Mouse (Mus musculus): ENCODE results near the gene Bzw1. TPM values are rescaled to one million over a fixed set of nuclear protein-coding genes. Genes with fewer than 3 reads are reported as not detected.
A peak's percentile ranks its signal among the peaks of the same experiment; 100 is the strongest.

Gene Bzw1
- polyA plus RNA-seq, 1 experiment from 2014 or later, result 201 TPM

DNA sequence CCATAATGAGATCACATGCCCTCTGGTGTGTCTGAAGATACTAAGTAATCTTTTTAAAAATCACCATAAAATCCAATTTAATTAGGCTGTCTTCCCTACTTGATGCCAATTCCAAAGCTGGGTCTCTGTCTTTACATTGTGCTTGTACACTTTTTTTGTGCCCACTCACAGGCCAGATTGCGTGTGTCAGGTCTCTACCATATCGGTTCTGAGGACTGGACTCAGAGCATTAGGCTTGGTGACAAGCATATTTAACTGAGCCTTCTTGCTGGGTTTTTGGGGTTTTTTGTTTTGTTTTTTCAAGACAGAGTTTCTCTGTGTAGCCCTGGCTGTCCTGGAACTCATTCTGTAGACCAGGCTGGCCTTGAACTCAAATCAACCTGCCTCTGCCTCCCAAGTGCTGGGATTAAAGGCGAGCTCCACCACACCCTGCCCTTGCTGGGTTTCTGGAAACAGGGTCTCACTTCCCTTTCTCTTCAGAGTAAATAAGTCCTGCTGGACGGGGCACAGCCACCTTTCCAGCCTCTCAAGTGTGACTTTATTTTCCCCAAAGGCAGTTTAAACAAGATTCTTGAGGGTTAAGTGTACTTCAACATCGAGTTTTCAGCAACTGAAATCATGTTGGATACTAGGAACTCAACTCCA is 17.0 kb downstream of the Bzw1 start:
- no peak for TF ChIP-seq EP300 (IDR thresholded peaks at IDR 0.05)
- no peak for TF ChIP-seq CTCF (IDR thresholded peaks at IDR 0.05)
- Histone ChIP-seq H3K27ac (ENCODE audit: low read length) (no peak overlapping the region), H3K4me2 (replicated peaks; ENCODE audit: low read depth, low read length) (no peak overlapping the region), H3K9ac (replicated peaks; ENCODE audit: low read depth) (no peak overlapping the region), H3K27me3 (replicated peaks; ENCODE audit: insufficient read depth, low read length) (no peaks in the 10 kb centered on the region), H3K4me1 (ENCODE audit: insufficient read depth, low read depth, low read length) (no peaks in the 10 kb centered on the region), H3K4me3 (ENCODE audit: low read depth, low read length) (no peak overlapping the region), H3K36me3 (ENCODE audit: insufficient read depth, low read length) (peaks cover 38% of the 10 kb centered on the region; the same call in 1 of the 2 replicates), H3K9me3 (ENCODE audit: low read length) (no peaks in the 10 kb centered on the region)
- ATAC-seq (peak; percentile 20), DNase-seq (ENCODE audit: low spot score) (peak; percentile 34)
- WGBS, result 63% methylated on average over 5 of the region's 5 CpGs

DNA sequence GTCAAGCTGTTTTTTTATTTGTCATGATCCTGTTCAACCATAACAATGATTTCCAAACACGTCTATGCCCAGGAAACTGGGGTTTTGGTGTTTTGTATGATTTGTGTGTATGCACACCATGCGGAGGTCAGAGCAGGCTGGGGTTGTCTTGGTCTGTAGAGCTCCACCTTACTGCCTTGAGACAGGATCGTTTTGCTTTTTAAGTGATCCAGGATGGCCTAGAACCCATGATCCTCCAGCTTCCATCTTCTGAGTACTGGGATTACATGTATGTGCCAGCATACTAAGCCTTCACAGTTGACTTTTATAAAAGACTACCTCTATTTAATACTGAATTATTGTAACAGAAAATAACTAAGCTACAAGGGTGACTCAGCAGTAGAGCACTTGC is 17.5 kb downstream of the Bzw1 start:
- Histone ChIP-seq H3K9me3 (ENCODE audit: low read length) (no peaks in the 10 kb centered on the region), H3K27me3 (replicated peaks; ENCODE audit: insufficient read depth, low read length) (no peaks in the 10 kb centered on the region), H3K27ac (ENCODE audit: low read length) (no peak overlapping the region), H3K36me3 (ENCODE audit: insufficient read depth, low read length) (peaks cover 44% of the 10 kb centered on the region; the same call in 1 of the 2 replicates), H3K4me2 (replicated peaks; ENCODE audit: low read depth, low read length) (no peak overlapping the region), H3K4me1 (ENCODE audit: insufficient read depth, low read depth, low read length) (no peaks in the 10 kb centered on the region), H3K4me3 (ENCODE audit: low read depth, low read length) (no peak overlapping the region), H3K9ac (replicated peaks; ENCODE audit: low read depth) (no peak overlapping the region)
- DNase-seq (ENCODE audit: low spot score) (no peak), ATAC-seq (peak; percentile 31)
- 54% methylated on average over 3 of the region's 3 CpGs for WGBS
- no peak for TF ChIP-seq EP300 (IDR thresholded peaks at IDR 0.05)
- no peak for TF ChIP-seq CTCF (IDR thresholded peaks at IDR 0.05)

DNA sequence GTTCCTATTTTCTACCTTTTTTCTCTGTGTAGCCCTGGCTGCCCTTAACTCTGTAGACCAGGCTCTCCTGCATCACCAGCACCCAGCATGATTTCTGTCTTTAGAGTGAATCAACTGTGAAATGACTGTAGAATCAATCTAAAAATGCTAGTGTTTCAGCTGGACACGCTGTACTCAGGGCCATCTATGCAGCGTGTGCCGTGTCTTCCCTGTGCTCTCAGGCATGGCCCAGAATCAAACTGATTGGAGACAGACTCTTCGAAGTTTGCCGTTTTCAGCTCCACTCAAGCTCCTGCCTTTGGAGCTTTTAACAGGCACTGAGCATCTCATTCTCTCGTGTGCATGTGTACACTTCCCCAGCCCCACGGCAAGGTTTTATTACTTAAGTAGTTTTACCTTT is 18.1 kb downstream of the Bzw1 start:
- no peak overlapping the region for H3K4me3 ChIP-seq (ENCODE audit: low read depth, low read length)
- peaks cover 46% of the 10 kb centered on the region; the same call in 1 of the 2 replicates for H3K36me3 ChIP-seq (ENCODE audit: insufficient read depth, low read length)
- DNase-seq (ENCODE audit: low spot score) (no peak), ATAC-seq (0 out of 2 replicates have a peak, but pooled peaks have one; percentile 16)
- H3K9ac ChIP-seq (replicated peaks; ENCODE audit: low read depth), result no peak overlapping the region
- 88% methylated on average over 7 of the region's 7 CpGs for WGBS
- H3K4me1 ChIP-seq (ENCODE audit: insufficient read depth, low read depth, low read length), result no peaks in the 10 kb centered on the region
- no peaks in the 10 kb centered on the region for H3K27me3 ChIP-seq (replicated peaks; ENCODE audit: insufficient read depth, low read length)
- no peak overlapping the region for H3K4me2 ChIP-seq (replicated peaks; ENCODE audit: low read depth, low read length)
- no peak overlapping the region for H3K27ac ChIP-seq (ENCODE audit: low read length)
- H3K9me3 ChIP-seq (ENCODE audit: low read length), result no peaks in the 10 kb centered on the region
- TF ChIP-seq CTCF (IDR thresholded peaks at IDR 0.05) (no peak), EP300 (IDR thresholded peaks at IDR 0.05) (no peak)

DNA sequence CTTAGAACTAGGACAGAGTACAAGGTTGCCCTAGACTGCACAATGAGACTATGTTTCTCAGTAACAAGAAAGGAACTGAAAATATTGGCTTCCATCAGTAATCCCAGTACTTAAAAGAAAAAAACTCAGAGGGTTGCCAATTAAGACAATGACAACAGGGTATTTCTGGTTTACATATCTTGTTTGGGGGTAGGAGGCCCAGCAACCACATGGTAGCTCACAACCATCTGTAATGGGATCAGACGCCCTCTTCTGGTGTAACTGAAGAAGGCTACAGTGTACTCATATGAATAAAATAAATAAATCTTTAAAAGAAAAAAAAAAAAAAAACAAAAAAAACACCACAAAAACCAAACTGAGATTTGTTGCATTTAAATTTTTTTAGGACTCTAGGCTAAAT is 22.7 kb downstream of the Bzw1 start:
- TF ChIP-seq CTCF (IDR thresholded peaks at IDR 0.05) (peak; percentile 51), EP300 (IDR thresholded peaks at IDR 0.05) (no peak)
- Histone ChIP-seq H3K27me3 (replicated peaks; ENCODE audit: insufficient read depth, low read length) (no peaks in the 10 kb centered on the region), H3K4me2 (replicated peaks; ENCODE audit: low read depth, low read length) (no peak overlapping the region), H3K4me3 (ENCODE audit: low read depth, low read length) (no peak overlapping the region), H3K36me3 (ENCODE audit: insufficient read depth, low read length) (peaks cover 66% of the 10 kb centered on the region), H3K4me1 (ENCODE audit: insufficient read depth, low read depth, low read length) (no peaks in the 10 kb centered on the region), H3K9ac (replicated peaks; ENCODE audit: low read depth) (no peak overlapping the region), H3K27ac (ENCODE audit: low read length) (no peak overlapping the region), H3K9me3 (ENCODE audit: low read length) (no peaks in the 10 kb centered on the region)
- no peak for ATAC-seq
- DNase-seq (ENCODE audit: low spot score), result peak; percentile 41
- WGBS, result 13% methylated on average over 1 of the region's 1 CpGs

DNA sequence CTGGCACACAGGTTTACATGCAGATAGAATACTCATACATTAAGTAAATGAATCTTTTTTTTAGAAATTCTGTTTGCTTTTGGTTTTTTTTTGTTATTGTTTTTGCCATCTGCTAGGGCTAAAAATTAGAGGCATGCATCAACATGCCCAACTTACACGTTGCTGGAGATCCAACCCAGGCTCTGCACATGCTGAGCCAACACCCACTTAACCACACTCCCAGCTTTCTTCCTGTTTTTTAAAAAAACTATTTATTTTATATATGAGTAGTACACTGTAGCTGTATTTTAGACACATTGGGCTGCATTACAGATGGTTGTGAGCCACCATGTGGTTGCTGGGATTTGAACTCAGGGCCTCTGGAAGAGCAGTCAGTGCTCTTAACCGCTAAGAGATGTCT is 23.4 kb downstream of the Bzw1 start:
- ATAC-seq (no peak), DNase-seq (ENCODE audit: low spot score) (no peak)
- Histone ChIP-seq H3K4me1 (ENCODE audit: insufficient read depth, low read depth, low read length) (no peaks in the 10 kb centered on the region), H3K36me3 (ENCODE audit: insufficient read depth, low read length) (peaks cover 62% of the 10 kb centered on the region), H3K9ac (replicated peaks; ENCODE audit: low read depth) (no peak overlapping the region), H3K27ac (ENCODE audit: low read length) (no peak overlapping the region), H3K4me3 (ENCODE audit: low read depth, low read length) (no peak overlapping the region), H3K9me3 (ENCODE audit: low read length) (no peaks in the 10 kb centered on the region), H3K4me2 (replicated peaks; ENCODE audit: low read depth, low read length) (no peak overlapping the region), H3K27me3 (replicated peaks; ENCODE audit: insufficient read depth, low read length) (no peaks in the 10 kb centered on the region)
- WGBS, result 80% methylated on average over 2 of the region's 2 CpGs
- TF ChIP-seq CTCF (IDR thresholded peaks at IDR 0.05), result no peak
- TF ChIP-seq EP300 (IDR thresholded peaks at IDR 0.05), result no peak

- 73% methylated on average over 10 of the region's 10 CpGs for WGBS
These were observed 27.3 kb downstream of the Bzw1 start for GRCm38 (mm10) chr1:58420032-58420431.

More at GRCm38 (mm10) chr1:58420032-58420431, 27.3 kb downstream of the Bzw1 start:
- H3K36me3 ChIP-seq (ENCODE audit: insufficient read depth, low read length), result peaks cover 43% of the 10 kb centered on the region
- no peaks in the 10 kb centered on the region for H3K4me1 ChIP-seq (ENCODE audit: insufficient read depth, low read depth, low read length)
- no peak for DNase-seq (ENCODE audit: low spot score)
- no peak overlapping the region for H3K27ac ChIP-seq (ENCODE audit: low read length)
- H3K4me2 ChIP-seq (replicated peaks; ENCODE audit: low read depth, low read length), result no peak overlapping the region
- no peak overlapping the region for H3K9ac ChIP-seq (replicated peaks; ENCODE audit: low read depth)
- ATAC-seq, result no peak
- no peaks in the 10 kb centered on the region for H3K9me3 ChIP-seq (ENCODE audit: low read length)
- TF ChIP-seq CTCF (IDR thresholded peaks at IDR 0.05), result no peak
- no peak for TF ChIP-seq EP300 (IDR thresholded peaks at IDR 0.05)
- H3K4me3 ChIP-seq (ENCODE audit: low read depth, low read length), result no peak overlapping the region
- H3K27me3 ChIP-seq (replicated peaks; ENCODE audit: insufficient read depth, low read length), result no peaks in the 10 kb centered on the region

Data from lung, postnatal 0 days (tissue).